8 mouse cellular contexts compared by ENCODE assay signal in the genomic region with DNA sequence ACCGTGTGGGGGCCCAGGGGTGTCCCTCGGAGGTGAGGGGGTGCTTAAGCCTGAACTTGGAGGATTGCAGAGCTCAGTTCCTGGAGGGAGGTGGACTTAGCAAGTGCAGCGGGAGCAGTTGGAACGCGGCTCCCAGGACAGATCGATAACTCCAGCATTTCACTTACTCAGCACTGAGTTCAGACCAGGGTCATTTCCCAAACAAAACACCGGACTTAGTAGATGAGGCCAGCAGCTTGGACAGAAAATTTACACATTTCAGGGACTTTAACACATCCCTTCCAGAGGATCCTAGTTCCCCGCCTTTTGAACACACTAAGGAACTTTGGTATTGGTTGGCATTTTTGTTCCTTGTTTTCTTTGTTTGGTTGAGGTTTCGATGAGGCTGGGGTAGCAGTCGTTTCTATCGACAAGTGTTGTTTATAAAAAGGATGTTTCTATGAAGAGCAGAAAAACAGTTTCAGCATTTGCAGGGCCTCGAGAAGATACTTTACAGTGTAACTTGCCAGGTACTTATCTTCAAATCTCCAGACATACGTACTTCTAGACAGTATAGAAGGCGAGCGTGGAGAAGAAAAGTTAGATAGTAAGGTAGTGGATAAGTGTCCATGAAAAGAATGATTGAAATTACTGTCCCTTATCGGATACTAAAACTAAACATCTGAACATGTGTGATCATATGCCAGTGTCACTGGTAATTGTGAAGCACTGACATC. TPM values are rescaled to one million over a fixed set of nuclear protein-coding genes. Genes with fewer than 3 reads are reported as not detected.
DNase-seq lines count a peak whose midpoint lies in the region; ATAC-seq and TF ChIP-seq lines count a peak whose summit lies in the region.

No protein-coding gene starts in this region.

- no peak for ATAC-seq in heart, embryonic 15.5 days (replicated peaks; ENCODE audit: insufficient number of reproducible peaks, insufficient read depth, low FRiP score, low read depth)
- ATAC-seq in stomach, embryonic 14.5 days (ENCODE audit: insufficient number of reproducible peaks, insufficient read depth, low FRiP score, low read depth), result peak; percentile 6; the same call in 1 of the 2 replicates
- ATAC-seq in inflammation-experienced regulatory T-cells, adult 6 months, result no peak

- WGBS in heart, embryonic 15.5 days, result 6% methylated on average over 16 of the region's 16 CpGs
- 23% methylated on average over 16 of the region's 16 CpGs for WGBS in forebrain, embryonic 10.5 days
- WGBS in liver, adult 2 months, result 9% methylated on average over 16 of the region's 16 CpGs
- 4% methylated on average over 16 of the region's 16 CpGs for WGBS in stomach, embryonic 14.5 days

- H3K4me3 ChIP-seq in heart, embryonic 15.5 days, result peak overlapping the region; percentile 75
- peak overlapping the region; percentile 81 to 91 for H3K4me3 ChIP-seq in MEL (ENCODE audit: control insufficient read depth in 1 of 2, insufficient read depth in 1 of 2, low read depth in 2 of 2, low read length in 2 of 2)
- H3K4me3 ChIP-seq in forebrain, embryonic 10.5 days, result peak overlapping the region; percentile 93
- H3K4me3 ChIP-seq in liver, adult 2 months (ENCODE audit: insufficient read depth, low read depth, low read length), result peak overlapping the region; percentile 85
- peak overlapping the region; percentile 84 for H3K4me3 ChIP-seq in stomach, embryonic 14.5 days (ENCODE audit: low read depth, low read length)

- H3K36me3 ChIP-seq in heart, embryonic 15.5 days, result no peaks in the 10 kb centered on the region
- H3K36me3 ChIP-seq in MEL (ENCODE audit: control insufficient read depth in 1 of 2, insufficient read depth in 2 of 2, low read length in 2 of 2), result peaks cover 0 to 15% of the 10 kb centered on the region in 2 experiments; a peak in 2 of 4 replicates
- H3K36me3 ChIP-seq in forebrain, embryonic 10.5 days (replicated peaks), result peaks cover 22% of the 10 kb centered on the region
- H3K36me3 ChIP-seq in liver, adult 2 months (ENCODE audit: control insufficient read depth, insufficient read depth, low read length), result no peaks in the 10 kb centered on the region
- no peaks in the 10 kb centered on the region for H3K36me3 ChIP-seq in stomach, embryonic 14.5 days (ENCODE audit: control insufficient read depth, insufficient read depth, low read length)

- peaks cover 34% of the 10 kb centered on the region for H3K79me2 ChIP-seq in MEL (ENCODE audit: control insufficient read depth, insufficient read depth, low read length, poor library complexity)
- peaks cover 8% of the 10 kb centered on the region; the same call in 1 of the 2 replicates for H3K79me2 ChIP-seq in liver, adult 2 months (ENCODE audit: control insufficient read depth, insufficient read depth, low read length)

- peak overlapping the region; percentile 78 for H3K4me2 ChIP-seq in heart, embryonic 15.5 days
- peak overlapping the region; percentile 77 for H3K4me2 ChIP-seq in stomach, embryonic 14.5 days (replicated peaks; ENCODE audit: low read depth, low read length)

- H3K9me3 ChIP-seq in heart, embryonic 15.5 days (replicated peaks), result no peaks in the 10 kb centered on the region
- no peaks in the 10 kb centered on the region for H3K9me3 ChIP-seq in MEL (replicated peaks; ENCODE audit: insufficient read depth, low read length)
- H3K9me3 ChIP-seq in forebrain, embryonic 10.5 days, result no peaks in the 10 kb centered on the region
- no peaks in the 10 kb centered on the region for H3K9me3 ChIP-seq in stomach, embryonic 14.5 days (ENCODE audit: control insufficient read depth, low read depth, low read length)

- H3K27ac ChIP-seq in heart, embryonic 15.5 days, result peak overlapping the region; percentile 97
- peak overlapping the region; percentile 66 for H3K27ac ChIP-seq in MEL (ENCODE audit: control insufficient read depth, low read depth, low read length)
- H3K27ac ChIP-seq in forebrain, embryonic 10.5 days, result peak overlapping the region; percentile 99
- H3K27ac ChIP-seq in liver, adult 2 months (replicated peaks; ENCODE audit: insufficient read depth, low read depth, low read length), result peak overlapping the region; percentile 96
- H3K27ac ChIP-seq in stomach, embryonic 14.5 days (ENCODE audit: low read length), result peak overlapping the region; percentile 97

- DNase-seq in heart, adult 9 months (ENCODE audit: low spot score in 2 of 2), result no peak
- DNase-seq in MEL (ENCODE audit: low read depth, low spot score), result peak; percentile 71
- DNase-seq in forebrain, embryonic 10.5 days (ENCODE audit: extremely low spot score, low spot score), result no peak
- DNase-seq in liver, adult 2 months (ENCODE audit: extremely low read depth, low read depth, low spot score), result peak; percentile 99
- DNase-seq in kidney, adult 8-10 months, result no peak

- H3K27me3 ChIP-seq in heart, embryonic 15.5 days, result no peaks in the 10 kb centered on the region
- H3K27me3 ChIP-seq in MEL (ENCODE audit: control insufficient read depth in 1 of 2, insufficient read depth in 2 of 2, low read length in 2 of 2), result no peaks in the 10 kb centered on the region
- no peaks in the 10 kb centered on the region for H3K27me3 ChIP-seq in forebrain, embryonic 10.5 days (ENCODE audit: poor library complexity, severe bottlenecking)
- no peaks in the 10 kb centered on the region for H3K27me3 ChIP-seq in liver, adult 2 months (ENCODE audit: control insufficient read depth, insufficient read depth, low read length)
- H3K27me3 ChIP-seq in stomach, embryonic 14.5 days (ENCODE audit: control insufficient read depth, insufficient read depth, low read length), result no peaks in the 10 kb centered on the region

- no peak for TF ChIP-seq RAD21 in MEL (IDR thresholded peaks at IDR 0.05; ENCODE audit: low read depth, low read length)

- peaks cover 14% of the 10 kb centered on the region for H3K4me1 ChIP-seq in heart, embryonic 15.5 days (replicated peaks)
- H3K4me1 ChIP-seq in MEL (ENCODE audit: control insufficient read depth in 1 of 2, insufficient read depth in 2 of 2, low read length in 2 of 2), result peaks cover 6 to 11% of the 10 kb centered on the region in 2 experiments; a peak in 2 of 4 replicates
- H3K4me1 ChIP-seq in forebrain, embryonic 10.5 days, result peaks cover 28% of the 10 kb centered on the region
- H3K4me1 ChIP-seq in liver, adult 2 months (ENCODE audit: control insufficient read depth, insufficient read depth, low read length), result peaks cover 7% of the 10 kb centered on the region; the same call in 1 of the 2 replicates
- H3K4me1 ChIP-seq in stomach, embryonic 14.5 days (ENCODE audit: control insufficient read depth, insufficient read depth, low read length), result peaks cover 9% of the 10 kb centered on the region; the same call in 1 of the 2 replicates

- H3K9ac ChIP-seq in heart, embryonic 15.5 days, result peak overlapping the region; percentile 89
- peak overlapping the region; percentile 88 for H3K9ac ChIP-seq in MEL (ENCODE audit: control insufficient read depth, low read depth, low read length, poor library complexity, severe bottlenecking)
- peak overlapping the region; percentile 95 for H3K9ac ChIP-seq in liver, adult 2 months (ENCODE audit: low read depth, low read length)
- H3K9ac ChIP-seq in stomach, embryonic 14.5 days (replicated peaks; ENCODE audit: low read depth, low read length), result peak overlapping the region; percentile 88

- TF ChIP-seq POLR2A in MEL (IDR thresholded peaks at IDR 0.05; ENCODE audit: control insufficient read depth in 1 of 2, insufficient read depth in 1 of 2, low read depth in 1 of 2, low read length in 2 of 2, poor library complexity in 1 of 2), result no peak
- TF ChIP-seq POLR2A in liver, adult 2 months (IDR thresholded peaks at IDR 0.05; ENCODE audit: extremely low read depth, insufficient read depth, low read length), result 0 out of 2 replicates have a peak, but pooled peaks have one; percentile 19

- no peak for TF ChIP-seq CTCF in MEL (IDR thresholded peaks at IDR 0.05 in 2 of 3, conservative IDR thresholded peaks at IDR 0.05 in 1 of 3; ENCODE audit: control insufficient read depth in 1 of 3, insufficient read depth in 1 of 3, low read depth in 2 of 3, low read length in 3 of 3, poor library complexity in 1 of 3, severe bottlenecking in 1 of 3)
- no peak for TF ChIP-seq CTCF in liver, adult 2 months (IDR thresholded peaks at IDR 0.05; ENCODE audit: low read depth, low read length)

- TF ChIP-seq EP300 in MEL (IDR thresholded peaks at IDR 0.05; ENCODE audit: low read depth in 1 of 2, low read length in 2 of 2), result 0 out of 4 replicates have a peak, but pooled peaks of 1 of the 2 experiments have one; percentile 3

TF ChIP-seq in MEL, 35 proteins besides CTCF, POLR2A, EP300 and RAD21:
- TF ChIP-seq GATA1 (IDR thresholded peaks at IDR 0.05; ENCODE audit: low read depth, low read length) (peak; percentile 57; the same call in 1 of the 2 replicates), TAL1 (IDR thresholded peaks at IDR 0.05; ENCODE audit: low read length) (no peak), NELFE (IDR thresholded peaks at IDR 0.05; ENCODE audit: low read depth, low read length) (0 out of 2 replicates have a peak, but pooled peaks have one; percentile 1), MXI1 (IDR thresholded peaks at IDR 0.05; ENCODE audit: low read depth, low read length) (peak; percentile 34; the same call in 1 of the 2 replicates), MAX (IDR thresholded peaks at IDR 0.05; ENCODE audit: low read length) (no peak), SMC3 (IDR thresholded peaks at IDR 0.05; ENCODE audit: low read depth, low read length) (no peak), CHD1 (IDR thresholded peaks at IDR 0.05; ENCODE audit: low read depth, low read length) (0 out of 2 replicates have a peak, but pooled peaks have one; percentile 66), SIN3A (IDR thresholded peaks at IDR 0.05; ENCODE audit: low read length) (peak; percentile 39; the same call in 1 of the 2 replicates)

RNA-seq across cellular contexts. Expression of a gene that starts 1.4 kb away (rescaled TPM):
- 29.5 and 31.6 TPM in 2 replicates for polyA plus RNA-seq in heart, embryonic 15.5 days (2015; fragmentation: Nextera tagmentation; extraction: Ambion mirVana)
- 29.5 and 31.8 TPM in 2 replicates for total RNA-seq in MEL (2012; rRNA removed)
- 100 to 1,000 TPM in 1 of 2 experiments, 10 to 100 TPM in 1; 39.5 to 190 TPM for polyA plus RNA-seq in MEL (2012; ENCODE audit: insufficient read depth in 1 of 2, insufficient read length in 2 of 2, low read depth in 1 of 2, low replicate concordance in 2 of 2, missing spikeins in 1 of 2)
- polyA plus RNA-seq in forebrain, embryonic 10.5 days (2016; fragmentation: Nextera tagmentation; extraction: Ambion mirVana), result 68.7 and 71.4 TPM in 2 replicates
- 35.5 and 56.3 TPM in 2 replicates for total RNA-seq in liver, adult 2 months (2014; rRNA removed)
- 3.2 and 4.1 TPM in 2 replicates for polyA plus RNA-seq in liver, adult 2 months (2012; rRNA removed)
- 64.4 and 81.7 TPM in 2 replicates for polyA plus RNA-seq in stomach, embryonic 14.5 days (2014; fragmentation: Nextera tagmentation; extraction: Ambion mirVana)
- 100 to 1,000 TPM in 1 of 3 experiments, 10 to 100 TPM in 2; 58.0 to 117 (median 58.3) TPM for polyA plus RNA-seq in inflammation-experienced regulatory T-cells, adult 6 months (2017; shearing (Covaris generic))

Comparison
In these comparisons a context has a peak if more than half of its experiments do, and no peak if none do; other contexts are left out.
1. DNase-seq: peak in MEL (single experiment) and liver, adult 2 months (single experiment); none in heart, adult 9 months (0 of 2), forebrain, embryonic 10.5 days (single experiment) and kidney, adult 8-10 months (0 of 2).
2. Peak in every context shown above with its lines, with median percentiles within 50 percentile points of each other: H3K27ac ChIP-seq, H3K4me3 ChIP-seq and H3K9ac ChIP-seq.